ENCODE assay signal across 9 mouse cellular contexts in genomic region chr17:83020576-83020975, GRCm38 (mm10).
A peak's percentile ranks its signal among the peaks of the same experiment; 100 is the strongest.
DNase-seq lines count a peak whose midpoint lies in the region; ATAC-seq lines count a peak whose summit lies in the region.
"Had no signal": no experiment of that assay in that cellular context is flagged by ENCODE, and none has a peak within 500 bp of the region (broad histone marks: within the 10 kb centered on the region; RNA-seq: fewer than 3 reads in every experiment).

No protein-coding gene starts in this region.

- H3K9me3 ChIP-seq in heart, embryonic 12.5 days (replicated peaks), result no peaks in the 10 kb centered on the region
- H3K9me3 ChIP-seq in hindbrain, embryonic 11.5 days (ENCODE audit: control insufficient read depth, low read length), result no peaks in the 10 kb centered on the region
- H3K9me3 ChIP-seq: embryonic facial prominence, embryonic 12.5 days had no signal

- no peak for ATAC-seq in heart, embryonic 12.5 days (ENCODE audit: insufficient number of reproducible peaks, low FRiP score)
- ATAC-seq in erythroid progenitor cell, adult 5-6 weeks (replicated peaks; ENCODE audit: low FRiP score, poor library complexity, severe bottlenecking), result no peak
- no peak for ATAC-seq in hindbrain, embryonic 11.5 days (ENCODE audit: low FRiP score)

- peak; percentile 64 to 79 for DNase-seq in heart, adult 18-20 months
- DNase-seq in adipocyte (ENCODE audit: low spot score), result peak; percentile 42
- DNase-seq in gastrocnemius, adult 8-10 months (ENCODE audit: low spot score in 2 of 2), result peak; percentile 57 to 75
- peak; percentile 88 to 94 for DNase-seq in kidney, postnatal 25 days
- peak; percentile 77 to 83 for DNase-seq in urinary bladder, postnatal 4 days (ENCODE audit: low spot score in 2 of 2)
- DNase-seq in hindbrain, embryonic 11.5 days (ENCODE audit: low spot score), result no peak

- H3K27ac ChIP-seq in heart, embryonic 12.5 days (ENCODE audit: poor library complexity, severe bottlenecking), result no peak overlapping the region
- H3K27ac ChIP-seq in hindbrain, embryonic 11.5 days (ENCODE audit: low read depth, low read length), result no peak overlapping the region
- H3K27ac ChIP-seq: embryonic facial prominence, embryonic 12.5 days had no signal

- H3K27me3 ChIP-seq in heart, embryonic 12.5 days (replicated peaks), result no peaks in the 10 kb centered on the region; the same call in 1 of the 2 replicates
- H3K27me3 ChIP-seq in hindbrain, embryonic 11.5 days (ENCODE audit: control insufficient read depth, insufficient read depth, low read length), result no peaks in the 10 kb centered on the region
- H3K27me3 ChIP-seq: embryonic facial prominence, embryonic 12.5 days had no signal

- H3K4me3 ChIP-seq in heart, embryonic 12.5 days, result no peak overlapping the region
- no peak overlapping the region for H3K4me3 ChIP-seq in hindbrain, embryonic 11.5 days (ENCODE audit: low read depth, low read length)
- H3K4me3 ChIP-seq: embryonic facial prominence, embryonic 12.5 days had no signal

- WGBS in heart, embryonic 12.5 days, result 76% methylated on average over 10 of the region's 10 CpGs
- WGBS in hindbrain, embryonic 11.5 days, result 83% methylated on average over 10 of the region's 10 CpGs

- H3K36me3 ChIP-seq in heart, embryonic 12.5 days, result no peaks in the 10 kb centered on the region
- H3K36me3 ChIP-seq in hindbrain, embryonic 11.5 days (ENCODE audit: control insufficient read depth, insufficient read depth, low read length), result no peaks in the 10 kb centered on the region
- H3K36me3 ChIP-seq: embryonic facial prominence, embryonic 12.5 days had no signal

- H3K4me1 ChIP-seq in heart, embryonic 12.5 days (replicated peaks), result no peaks in the 10 kb centered on the region
- H3K4me1 ChIP-seq in hindbrain, embryonic 11.5 days (replicated peaks; ENCODE audit: control insufficient read depth, insufficient read depth, low read length), result no peaks in the 10 kb centered on the region
- H3K4me1 ChIP-seq: embryonic facial prominence, embryonic 12.5 days had no signal

- H3K4me2 ChIP-seq in heart, embryonic 12.5 days, result no peak overlapping the region
- H3K4me2 ChIP-seq in hindbrain, embryonic 11.5 days (replicated peaks; ENCODE audit: low read depth, low read length), result no peak overlapping the region
- H3K4me2 ChIP-seq: embryonic facial prominence, embryonic 12.5 days had no signal

- H3K9ac ChIP-seq in heart, embryonic 12.5 days, result no peak overlapping the region
- no peak overlapping the region for H3K9ac ChIP-seq in hindbrain, embryonic 11.5 days (ENCODE audit: low read depth, low read length)
- H3K9ac ChIP-seq: embryonic facial prominence, embryonic 12.5 days had no signal
